Mouse (Mus musculus) ES-CJ7 (cell line): ENCODE results near the gene Psmd13.

Experiments
- DNase-seq: peaks from one replicate; pipeline ENCODE4 v3.0.0; 2011; ENCODE audit warnings: low read depth, low spot score

Psmd13 gene

GRCm38 (mm10) chr7:140942341-140942740 is 60.6 kb downstream of the Psmd13 start:
- DNase-seq: no peak

- DNase-seq: no peak
Observed at GRCm38 (mm10) chr7:140942811-140943210, 61.0 kb downstream of the Psmd13 start.

DNA sequence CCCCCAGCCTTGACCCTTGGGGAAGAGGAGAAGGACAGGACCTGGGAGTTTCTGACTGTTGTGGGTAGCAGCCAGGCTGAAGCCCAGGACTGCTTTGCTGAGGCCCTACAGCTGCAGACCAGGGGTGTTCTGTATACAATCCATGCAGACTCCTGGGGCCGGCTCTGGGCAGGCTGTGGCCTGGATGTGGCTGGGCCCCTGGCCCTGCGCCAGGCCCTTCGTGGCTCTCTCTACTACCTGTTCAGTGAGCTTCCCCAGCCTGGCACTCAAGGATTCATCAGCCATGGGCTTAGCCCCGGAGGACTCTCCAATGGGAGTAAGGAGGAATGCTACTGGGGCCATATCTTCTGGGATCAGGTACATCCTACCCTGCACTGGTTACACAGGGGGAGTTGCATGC is 61.6 kb downstream of the Psmd13 start:
- no peak for DNase-seq

DNA sequence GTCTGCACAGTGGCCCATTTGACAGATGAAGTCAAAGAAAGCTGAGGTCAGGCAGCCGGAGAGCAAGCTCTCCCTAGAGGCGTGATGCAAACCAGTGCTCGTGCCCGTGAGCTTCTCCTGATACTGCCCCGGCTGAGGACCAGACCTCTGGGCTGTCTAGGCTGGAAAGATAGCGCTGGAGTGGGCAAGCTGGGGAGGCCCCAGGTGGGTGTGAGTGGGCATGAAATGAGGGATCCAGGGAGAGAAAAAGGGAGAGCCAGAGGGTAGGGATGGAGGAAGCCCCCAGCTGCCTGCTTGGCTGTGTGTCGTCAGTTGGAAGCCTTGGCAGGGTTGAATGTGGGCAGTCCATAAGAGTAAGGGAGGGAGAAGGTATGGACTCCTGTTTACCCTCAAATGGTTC is 62.5 kb downstream of the Psmd13 start:
- DNase-seq: no peak

- DNase-seq: no peak
Observed at GRCm38 (mm10) chr7:140945247-140945646, 63.5 kb downstream of the Psmd13 start.

DNA sequence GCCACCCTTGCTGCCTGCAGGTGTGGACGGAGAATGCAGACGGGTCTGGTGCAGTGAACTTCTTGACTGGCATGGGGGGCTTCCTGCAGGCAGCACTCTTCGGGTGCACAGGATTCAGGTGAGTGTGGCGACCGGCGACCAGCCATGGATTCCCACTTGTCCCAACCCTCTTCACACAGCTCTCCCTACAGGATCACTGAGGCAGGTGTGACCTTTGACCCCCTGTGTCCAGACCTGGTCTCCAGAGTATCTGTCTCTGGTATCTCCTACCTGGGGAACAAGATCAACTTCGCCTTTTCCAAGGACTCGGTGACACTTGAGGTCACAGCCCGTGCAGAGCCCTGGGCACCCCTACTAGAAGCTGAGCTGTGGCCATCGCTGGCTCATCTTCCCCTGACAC is 64.5 kb downstream of the Psmd13 start:
- no peak for DNase-seq

DNA sequence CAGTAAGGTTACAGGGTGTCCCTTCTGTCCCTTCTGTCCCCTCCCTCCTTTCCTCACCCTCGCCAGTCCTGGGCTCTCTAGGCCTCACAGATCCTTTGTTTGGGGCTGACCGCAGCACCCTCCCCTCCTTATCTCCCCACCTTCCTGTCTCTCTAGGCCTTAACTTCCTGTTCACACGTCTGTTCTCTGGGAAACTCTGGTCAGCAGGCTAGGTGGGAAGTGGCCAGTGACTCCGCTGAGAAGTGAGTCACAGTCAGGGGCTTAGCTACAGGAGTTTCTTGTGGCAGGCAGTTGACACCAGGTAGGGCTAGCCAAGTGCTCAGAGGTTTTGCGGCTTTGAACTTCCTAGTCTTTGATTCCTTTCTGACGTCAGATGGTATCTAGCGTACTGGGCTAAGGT is 65.2 kb downstream of the Psmd13 start:
- DNase-seq: no peak

- DNase-seq: no peak
Observed at GRCm38 (mm10) chr7:140948161-140948560, 66.4 kb downstream of the Psmd13 start.
